Mouse (Mus musculus): ENCODE measurements around the gene Tmem182. TPM values are rescaled to one million over a fixed set of nuclear protein-coding genes. Genes with fewer than 3 reads are reported as not detected.

Gene Tmem182
- polyA plus RNA-seq, 1 experiment from 2014 or later = not detected

- H3K36me3 ChIP-seq (ENCODE audit: control insufficient read depth, insufficient read depth) = no peaks in the 10 kb centered on the region
- WGBS = 52% methylated on average over 8 of the region's 8 CpGs
- no peaks in the 10 kb centered on the region for H3K27me3 ChIP-seq (replicated peaks; ENCODE audit: control insufficient read depth, insufficient read depth, low read length)
- H3K9me3 ChIP-seq (ENCODE audit: control insufficient read depth, low read length) = no peaks in the 10 kb centered on the region
- no peak overlapping the region for H3K9ac ChIP-seq (replicated peaks; ENCODE audit: low read depth, low read length)
- no peak overlapping the region for H3K4me3 ChIP-seq (replicated peaks; ENCODE audit: low read length)
- peak; percentile 16; the same call in 1 of the 2 replicates for ATAC-seq
- H3K27ac ChIP-seq (ENCODE audit: low read length) = no peak overlapping the region
- no peak overlapping the region for H3K4me2 ChIP-seq (ENCODE audit: low read length)
- peaks cover 13% of the 10 kb centered on the region for H3K4me1 ChIP-seq (replicated peaks; ENCODE audit: control insufficient read depth, insufficient read depth, low read length)
These were observed 84.8 kb downstream of the Tmem182 start for GRCm38 (mm10) chr1:40890246-40890645.

- Histone ChIP-seq H3K9me3 (ENCODE audit: control insufficient read depth, low read length) (no peaks in the 10 kb centered on the region), H3K9ac (replicated peaks; ENCODE audit: low read depth, low read length) (no peak overlapping the region), H3K4me1 (replicated peaks; ENCODE audit: control insufficient read depth, insufficient read depth, low read length) (no peaks in the 10 kb centered on the region), H3K27ac (ENCODE audit: low read length) (no peak overlapping the region), H3K4me2 (ENCODE audit: low read length) (no peak overlapping the region), H3K27me3 (replicated peaks; ENCODE audit: control insufficient read depth, insufficient read depth, low read length) (no peaks in the 10 kb centered on the region), H3K4me3 (replicated peaks; ENCODE audit: low read length) (no peak overlapping the region), H3K36me3 (ENCODE audit: control insufficient read depth, insufficient read depth) (no peaks in the 10 kb centered on the region)
- ATAC-seq = no peak
These were observed 98.3 kb downstream of the Tmem182 start for GRCm38 (mm10) chr1:40903712-40904111.

Other genes starting within 250 kb of the Tmem182 start
- 0.25 TPM in 1 of 2 replicates, not detected in the other for gene Slc9a4, start 225.5 kb upstream of the Tmem182 start, polyA plus RNA-seq (2015; fragmentation: Nextera tagmentation; extraction: Ambion mirVana)
- gene Slc9a2, start 125.0 kb upstream of the Tmem182 start, polyA plus RNA-seq (2015; fragmentation: Nextera tagmentation; extraction: Ambion mirVana) = 0.18 and 0.27 TPM in 2 replicates
- 7.1 and 7.5 TPM in 2 replicates for gene Mfsd9, start 14.9 kb upstream of the Tmem182 start, polyA plus RNA-seq (2015; fragmentation: Nextera tagmentation; extraction: Ambion mirVana)